Mouse (Mus musculus) stomach, embryonic 16.5 days (tissue): ENCODE results near the gene Pde4d. TPM values are rescaled to one million over a fixed set of nuclear protein-coding genes. Genes with fewer than 3 reads are reported as not detected.

Experiments
- ATAC-seq: fragments of 200-750 bp; cut with Nextera tagmentation; 2 replicates; pipeline ENCODE4 v1.8.0; 2017; ENCODE audit warnings: moderate number of reproducible peaks, moderate TSS enrichment; ENCODE audit not compliant: insufficient read depth, low FRiP score
- H3K27ac ChIP-seq: fragments of 300-500 bp; sonication (generic); 2 replicates; pipeline ENCODE4 v1.5.1; 2014; ENCODE audit warnings: low read length
- H3K27me3 ChIP-seq: fragments of 300-500 bp; sonication (generic); 2 replicates; pipeline ENCODE4 v1.6.1; 2014; ENCODE audit warnings: low read length, control low read depth, mixed read lengths; ENCODE audit not compliant: control insufficient read depth, insufficient read depth
- H3K36me3 ChIP-seq: fragments of 300-500 bp; sonication (generic); 2 replicates; pipeline ENCODE4 v1.6.1; 2014; ENCODE audit warnings: low read length; ENCODE audit not compliant: control insufficient read depth, insufficient read depth
- H3K4me1 ChIP-seq: fragments of 300-500 bp; sonication (generic); 2 replicates; pipeline ENCODE4 v1.6.1; 2014; ENCODE audit warnings: low read length, control low read depth, mixed read lengths; ENCODE audit not compliant: control insufficient read depth, insufficient read depth
- H3K4me2 ChIP-seq: fragments of 300-500 bp; sonication (generic); 2 replicates; pipeline ENCODE4 v1.6.1; 2014; ENCODE audit warnings: low read depth, low read length, mixed read lengths
- H3K4me3 ChIP-seq: fragments of 300-500 bp; sonication (generic); replicated peaks from 2 replicates; pipeline ENCODE4 v1.5.1; 2014; ENCODE audit warnings: mild to moderate bottlenecking, low read length
- H3K9ac ChIP-seq: fragments of 300-500 bp; sonication (generic); 2 replicates; pipeline ENCODE4 v1.6.1; 2014; ENCODE audit warnings: low read length
- H3K9me3 ChIP-seq: fragments of 300-500 bp; sonication (generic); replicated peaks from 2 replicates; pipeline ENCODE4 v1.6.1; 2016; ENCODE audit warnings: low read length, control low read depth; ENCODE audit not compliant: control insufficient read depth
- WGBS: fragments of 180-500 bp; shearing (Covaris S2); extraction: QIAGEN DNeasy Blood & Tissue Kit; methylation state at CpG from one replicate; pipeline ENCODE4 v1.1.7; 2014; 5-methylcytosine and 5-hydroxymethylcytosine counted together
- microRNA counts: library from miRNA; unstranded; fragments of <30 nt; microRNA quantifications from one replicate; lab custom pipeline; 2016
- microRNA-seq: library from miRNA; unstranded; fragments of <30 nt; microRNA quantifications from one replicate; pipeline ENCODE4, GENCODE M21; 2016
- polyA plus RNA-seq: library from polyadenylated mRNA; unstranded; fragments of >200 nt; fragmentation: Nextera tagmentation; extraction: Ambion mirVana; gene quantifications from 2 replicates; pipeline ENCODE4 v1.2.1, GENCODE M21; 2015

The Pde4d gene
- polyA plus RNA-seq, 1 experiment from 2014 or later: 22.1 TPM

- ATAC-seq: no peak
- no peaks in the 10 kb centered on the region for H3K27me3 ChIP-seq
- 59% methylated on average over 3 of the region's 3 CpGs for WGBS
- H3K9ac ChIP-seq: no peak overlapping the region
- no peaks in the 10 kb centered on the region for H3K9me3 ChIP-seq
- no peak overlapping the region for H3K4me2 ChIP-seq
- no peaks in the 10 kb centered on the region for H3K36me3 ChIP-seq
- peaks cover 10% of the 10 kb centered on the region; the same call in 1 of the 2 replicates for H3K4me1 ChIP-seq
- peak overlapping the region; percentile 21; the same call in 1 of the 2 replicates for H3K27ac ChIP-seq
- H3K4me3 ChIP-seq: no peak overlapping the region
These were observed 1544.6 kb downstream of the Pde4d start for GRCm38 (mm10) chr13:109994240-109994764.

GRCm38 (mm10) chr13:110002081-110002480, 1552.3 kb downstream of the Pde4d start:
- H3K9me3 ChIP-seq: no peaks in the 10 kb centered on the region
- H3K9ac ChIP-seq: no peak overlapping the region
- 0 out of 2 replicates have a peak overlapping the region, but pooled peaks have one; percentile 34 for H3K27ac ChIP-seq
- H3K4me2 ChIP-seq: no peak overlapping the region
- peak; percentile 68; the same call in 1 of the 2 replicates for ATAC-seq
- no peaks in the 10 kb centered on the region for H3K27me3 ChIP-seq
- 70% methylated on average over 3 of the region's 3 CpGs for WGBS
- no peaks in the 10 kb centered on the region for H3K4me1 ChIP-seq
- no peaks in the 10 kb centered on the region for H3K36me3 ChIP-seq
- no peak overlapping the region for H3K4me3 ChIP-seq

MicroRNAs encoded within 50 kb of the gene (microRNA counts, 519-probe panel; counts per million panel counts)
- microRNA mmu-miR-1904 (lab: Ali Mortazavi, UCI) (500 counts per million, percentile 2 among the panel's probes with 10 or more counts), microRNA mmu-miR-582-3p (lab: Ali Mortazavi, UCI) (not detected), microRNA mmu-miR-582-5p (lab: Ali Mortazavi, UCI) (2,354 counts per million, percentile 50 among the panel's probes with 10 or more counts)

Small RNA genes within 50 kb of the gene (microRNA-seq; reads per million reads assigned to microRNA genes)
- not detected for gene Mir1904
- 28.5 reads per million, percentile 42 among the genes with 10 or more reads in this experiment for gene Mir582

Other genes starting within 250 kb of the Pde4d start
- gene Elovl7, start 235.5 kb upstream of the Pde4d start, polyA plus RNA-seq: 28.4 and 38.5 TPM in 2 replicates
- 6.8 and 8.2 TPM in 2 replicates for gene Depdc1b, start 133.6 kb upstream of the Pde4d start, polyA plus RNA-seq